Mouse (Mus musculus): ENCODE data around the gene Astn2. TPM values are rescaled to one million over a fixed set of nuclear protein-coding genes. Genes with fewer than 3 reads are reported as not detected.
A peak's percentile ranks its signal among the peaks of the same experiment; 100 is the strongest.

Gene Astn2
- polyA plus RNA-seq, 1 experiment from 2014 or later = 0.18 TPM

- TF ChIP-seq CTCF (IDR thresholded peaks at IDR 0.05; ENCODE audit: low read depth) = no peak
- no peak for ATAC-seq
- no peak overlapping the region for H3K27ac ChIP-seq (ENCODE audit: low read depth, low read length)
- no peaks in the 10 kb centered on the region for H3K27me3 ChIP-seq (replicated peaks; ENCODE audit: control insufficient read depth, insufficient read depth, low read length)
- no peak overlapping the region for H3K4me3 ChIP-seq (ENCODE audit: low read depth, low read length)
- H3K4me2 ChIP-seq (replicated peaks; ENCODE audit: low read depth) = no peak overlapping the region
- H3K9ac ChIP-seq (ENCODE audit: low read depth, low read length) = no peak overlapping the region
- no peaks in the 10 kb centered on the region for H3K36me3 ChIP-seq (ENCODE audit: control insufficient read depth, insufficient read depth)
- no peaks in the 10 kb centered on the region for H3K9me3 ChIP-seq (ENCODE audit: control insufficient read depth)
- no peaks in the 10 kb centered on the region for H3K4me1 ChIP-seq (replicated peaks; ENCODE audit: control insufficient read depth, insufficient read depth, low read length)
- 70% methylated on average over 2 of the region's 2 CpGs for WGBS
These were observed 873.5 kb downstream of the Astn2 start for GRCm38 (mm10) chr4:65530901-65531300.

DNA sequence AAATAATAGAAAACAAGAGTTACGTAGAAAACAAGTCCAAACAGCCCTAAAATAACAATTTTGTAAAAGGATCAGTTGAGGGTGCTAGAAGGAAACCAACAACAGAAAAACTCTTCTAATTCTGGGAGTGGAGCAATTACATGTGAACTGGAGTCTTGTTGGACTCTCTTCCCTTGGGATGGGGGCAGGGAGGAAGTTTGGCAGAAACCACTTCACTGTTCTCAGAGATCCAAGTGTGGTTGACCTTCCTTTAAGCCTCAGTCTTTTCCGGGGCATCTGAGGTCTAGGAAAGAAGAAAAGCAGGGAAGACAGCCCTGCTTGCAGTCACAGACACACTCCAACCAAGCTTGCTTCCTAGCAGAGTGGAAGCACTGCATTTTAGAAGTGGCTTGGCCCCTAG, 896.3 kb downstream of the Astn2 start:
- Histone ChIP-seq H3K27ac (ENCODE audit: low read depth, low read length) (no peak overlapping the region), H3K4me1 (replicated peaks; ENCODE audit: control insufficient read depth, insufficient read depth, low read length) (no peaks in the 10 kb centered on the region), H3K36me3 (ENCODE audit: control insufficient read depth, insufficient read depth) (no peaks in the 10 kb centered on the region), H3K27me3 (replicated peaks; ENCODE audit: control insufficient read depth, insufficient read depth, low read length) (no peaks in the 10 kb centered on the region), H3K9ac (ENCODE audit: low read depth, low read length) (no peak overlapping the region), H3K9me3 (ENCODE audit: control insufficient read depth) (no peaks in the 10 kb centered on the region), H3K4me3 (ENCODE audit: low read depth, low read length) (no peak overlapping the region), H3K4me2 (replicated peaks; ENCODE audit: low read depth) (no peak overlapping the region)
- 48% methylated on average over 2 of the region's 2 CpGs for WGBS
- TF ChIP-seq CTCF (IDR thresholded peaks at IDR 0.05; ENCODE audit: low read depth) = no peak
- ATAC-seq = no peak

DNA sequence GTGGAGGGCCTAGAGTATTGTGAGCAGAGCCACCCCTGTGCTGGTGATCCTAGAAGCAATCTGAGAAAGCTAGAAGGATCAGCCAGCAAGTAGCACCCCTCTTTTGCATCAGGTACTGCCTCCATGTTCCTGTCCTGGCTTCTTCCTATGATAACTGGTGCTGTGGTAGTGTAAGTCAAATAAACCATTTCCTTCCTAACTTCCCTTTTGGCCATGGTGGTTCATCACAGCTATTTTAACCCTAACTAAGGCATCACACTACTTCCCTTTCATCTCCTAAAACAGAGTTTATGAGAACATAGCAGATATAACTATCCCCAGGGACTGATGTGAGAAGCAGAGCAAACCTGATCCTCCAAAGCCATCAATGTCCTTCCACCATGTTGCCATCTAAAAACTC, 897.5 kb downstream of the Astn2 start:
- no peak for ATAC-seq
- no peak overlapping the region for H3K27ac ChIP-seq (ENCODE audit: low read depth, low read length)
- H3K4me2 ChIP-seq (replicated peaks; ENCODE audit: low read depth) = no peak overlapping the region
- no peaks in the 10 kb centered on the region for H3K9me3 ChIP-seq (ENCODE audit: control insufficient read depth)
- no peaks in the 10 kb centered on the region for H3K27me3 ChIP-seq (replicated peaks; ENCODE audit: control insufficient read depth, insufficient read depth, low read length)
- no peak for TF ChIP-seq CTCF (IDR thresholded peaks at IDR 0.05; ENCODE audit: low read depth)
- H3K4me1 ChIP-seq (replicated peaks; ENCODE audit: control insufficient read depth, insufficient read depth, low read length) = no peaks in the 10 kb centered on the region
- no peaks in the 10 kb centered on the region for H3K36me3 ChIP-seq (ENCODE audit: control insufficient read depth, insufficient read depth)
- no peak overlapping the region for H3K9ac ChIP-seq (ENCODE audit: low read depth, low read length)
- H3K4me3 ChIP-seq (ENCODE audit: low read depth, low read length) = no peak overlapping the region

DNA sequence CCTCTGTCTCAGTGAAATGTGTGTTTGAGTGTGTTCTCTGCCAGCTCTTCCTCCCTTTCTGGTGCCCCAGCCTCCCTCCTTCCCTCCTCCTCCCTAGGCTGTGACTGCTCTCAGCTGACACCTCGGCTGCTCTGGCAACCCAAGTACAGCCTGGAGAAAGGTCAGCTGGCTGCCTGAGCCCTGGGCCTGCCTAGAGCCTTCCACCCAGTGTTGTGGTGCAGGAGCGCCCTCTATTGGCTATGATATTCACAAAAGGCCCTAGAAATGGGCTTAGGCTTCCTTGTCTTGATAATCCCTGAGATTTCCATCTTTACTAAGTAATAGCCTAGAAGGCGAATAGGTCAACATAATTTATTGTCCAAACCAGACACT, 908.0 kb downstream of the Astn2 start:
- H3K27ac ChIP-seq (ENCODE audit: low read depth, low read length) = no peak overlapping the region
- TF ChIP-seq CTCF (IDR thresholded peaks at IDR 0.05; ENCODE audit: low read depth) = peak; percentile 95
- under 1% methylated on average over 3 of the region's 3 CpGs for WGBS
- H3K36me3 ChIP-seq (ENCODE audit: control insufficient read depth, insufficient read depth) = no peaks in the 10 kb centered on the region
- no peaks in the 10 kb centered on the region for H3K9me3 ChIP-seq (ENCODE audit: control insufficient read depth)
- H3K4me2 ChIP-seq (replicated peaks; ENCODE audit: low read depth) = no peak overlapping the region
- H3K9ac ChIP-seq (ENCODE audit: low read depth, low read length) = no peak overlapping the region
- peak; percentile 69 for ATAC-seq
- H3K4me1 ChIP-seq (replicated peaks; ENCODE audit: control insufficient read depth, insufficient read depth, low read length) = no peaks in the 10 kb centered on the region
- no peaks in the 10 kb centered on the region for H3K27me3 ChIP-seq (replicated peaks; ENCODE audit: control insufficient read depth, insufficient read depth, low read length)
- no peak overlapping the region for H3K4me3 ChIP-seq (ENCODE audit: low read depth, low read length)

DNA sequence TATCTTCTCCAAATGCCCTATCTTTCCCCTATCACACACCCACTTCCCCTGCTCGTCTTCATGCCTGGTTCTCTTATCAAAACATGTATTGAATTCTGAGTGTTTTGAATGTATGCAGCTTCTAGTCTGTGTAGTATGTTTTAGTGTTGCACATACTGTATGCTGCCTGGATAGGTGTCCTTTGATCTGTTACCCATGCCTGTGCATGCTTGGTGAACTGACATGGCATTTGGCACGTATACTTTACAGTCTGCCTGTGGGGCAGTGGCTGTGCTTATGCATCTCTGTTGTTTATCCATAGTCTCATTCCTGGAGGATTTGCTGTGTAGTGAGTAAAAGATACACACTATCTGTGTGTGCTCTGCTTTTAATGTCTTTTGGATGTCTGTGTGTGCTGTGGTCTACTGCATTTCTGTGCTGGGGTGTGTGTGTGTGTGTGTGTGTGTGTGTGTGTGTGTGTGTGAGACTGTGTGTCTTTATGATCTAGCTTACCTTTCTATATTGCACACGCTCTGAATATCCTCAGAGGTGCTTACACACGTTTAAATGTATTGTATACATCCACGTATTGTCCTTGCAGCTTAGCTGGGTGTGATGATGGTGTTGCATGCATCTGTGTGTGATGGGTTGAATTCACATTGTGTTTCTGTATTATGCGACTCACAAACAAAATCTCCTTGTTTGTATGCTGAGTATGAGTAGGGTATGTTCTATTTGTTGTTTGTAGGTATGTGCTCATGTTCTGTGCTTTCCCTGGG, 908.5 kb downstream of the Astn2 start:
- WGBS = 72% methylated on average over 6 of the region's 6 CpGs
- H3K9me3 ChIP-seq (ENCODE audit: control insufficient read depth) = no peaks in the 10 kb centered on the region
- H3K4me2 ChIP-seq (replicated peaks; ENCODE audit: low read depth) = no peak overlapping the region
- TF ChIP-seq CTCF (IDR thresholded peaks at IDR 0.05; ENCODE audit: low read depth) = no peak
- no peak overlapping the region for H3K4me3 ChIP-seq (ENCODE audit: low read depth, low read length)
- H3K9ac ChIP-seq (ENCODE audit: low read depth, low read length) = no peak overlapping the region
- H3K27ac ChIP-seq (ENCODE audit: low read depth, low read length) = no peak overlapping the region
- no peaks in the 10 kb centered on the region for H3K4me1 ChIP-seq (replicated peaks; ENCODE audit: control insufficient read depth, insufficient read depth, low read length)
- no peak for ATAC-seq
- H3K27me3 ChIP-seq (replicated peaks; ENCODE audit: control insufficient read depth, insufficient read depth, low read length) = no peaks in the 10 kb centered on the region
- H3K36me3 ChIP-seq (ENCODE audit: control insufficient read depth, insufficient read depth) = no peaks in the 10 kb centered on the region

DNA sequence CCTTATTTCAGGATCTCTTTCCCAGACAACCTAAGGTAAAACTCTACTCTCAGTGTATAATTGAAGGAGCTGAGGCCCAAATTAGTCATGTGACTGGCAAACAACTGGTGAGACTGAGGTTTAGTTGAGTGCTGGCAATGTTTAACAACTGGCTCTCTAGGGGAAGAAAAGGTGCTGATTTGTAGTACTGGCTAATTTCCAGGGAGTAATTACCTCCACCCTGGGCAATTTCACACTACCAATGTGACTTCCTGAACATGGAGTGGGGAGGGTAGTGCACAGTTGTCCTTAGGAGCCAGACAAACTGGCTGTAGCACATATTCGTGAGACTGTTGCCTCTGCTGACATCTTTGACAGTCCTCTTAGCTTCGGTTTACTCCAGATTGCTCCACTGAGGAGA, 912.9 kb downstream of the Astn2 start:
- TF ChIP-seq CTCF (IDR thresholded peaks at IDR 0.05; ENCODE audit: low read depth) = no peak
- 73% methylated on average over 2 of the region's 2 CpGs for WGBS
- H3K4me2 ChIP-seq (replicated peaks; ENCODE audit: low read depth) = no peak overlapping the region
- H3K9me3 ChIP-seq (ENCODE audit: control insufficient read depth) = no peaks in the 10 kb centered on the region
- no peak overlapping the region for H3K9ac ChIP-seq (ENCODE audit: low read depth, low read length)
- no peak overlapping the region for H3K4me3 ChIP-seq (ENCODE audit: low read depth, low read length)
- ATAC-seq = no peak
- H3K27ac ChIP-seq (ENCODE audit: low read depth, low read length) = no peak overlapping the region
- H3K4me1 ChIP-seq (replicated peaks; ENCODE audit: control insufficient read depth, insufficient read depth, low read length) = no peaks in the 10 kb centered on the region
- H3K27me3 ChIP-seq (replicated peaks; ENCODE audit: control insufficient read depth, insufficient read depth, low read length) = no peaks in the 10 kb centered on the region
- H3K36me3 ChIP-seq (ENCODE audit: control insufficient read depth, insufficient read depth) = no peaks in the 10 kb centered on the region

- Histone ChIP-seq H3K36me3 (ENCODE audit: control insufficient read depth, insufficient read depth) (no peaks in the 10 kb centered on the region), H3K4me2 (replicated peaks; ENCODE audit: low read depth) (no peak overlapping the region), H3K4me1 (replicated peaks; ENCODE audit: control insufficient read depth, insufficient read depth, low read length) (no peaks in the 10 kb centered on the region), H3K27ac (ENCODE audit: low read depth, low read length) (no peak overlapping the region), H3K27me3 (replicated peaks; ENCODE audit: control insufficient read depth, insufficient read depth, low read length) (no peaks in the 10 kb centered on the region), H3K9ac (ENCODE audit: low read depth, low read length) (no peak overlapping the region), H3K9me3 (ENCODE audit: control insufficient read depth) (no peaks in the 10 kb centered on the region), H3K4me3 (ENCODE audit: low read depth, low read length) (no peak overlapping the region)
- no peak for ATAC-seq
- TF ChIP-seq CTCF (IDR thresholded peaks at IDR 0.05; ENCODE audit: low read depth) = no peak
- 60% methylated on average over 3 of the region's 3 CpGs for WGBS
These were observed 914.7 kb downstream of the Astn2 start for GRCm38 (mm10) chr4:65489711-65490110.
